Mouse (Mus musculus): ENCODE data around the gene Csmd2.

The Csmd2 gene

GRCm38 (mm10) chr4:128141161-128142101 is 153.8 kb downstream of the Csmd2 start:
- DNase-seq (ENCODE audit: low spot score in 2 of 2), result no peak

- DNase-seq (ENCODE audit: low spot score in 2 of 2), result no peak
These were observed 154.6 kb downstream of the Csmd2 start for GRCm38 (mm10) chr4:128142279-128142678.

- no peak for DNase-seq (ENCODE audit: low spot score in 2 of 2)
These were observed 155.5 kb downstream of the Csmd2 start for GRCm38 (mm10) chr4:128143147-128143546.

GRCm38 (mm10) chr4:128149524-128149923 is 161.9 kb downstream of the Csmd2 start:
- no peak for DNase-seq (ENCODE audit: low spot score in 2 of 2)

- no peak for DNase-seq (ENCODE audit: low spot score in 2 of 2)
These were observed 164.4 kb downstream of the Csmd2 start for GRCm38 (mm10) chr4:128152066-128152465.

GRCm38 (mm10) chr4:128153144-128153543 is 165.5 kb downstream of the Csmd2 start:
- DNase-seq (ENCODE audit: low spot score in 2 of 2), result no peak

GRCm38 (mm10) chr4:128155226-128155625 is 167.6 kb downstream of the Csmd2 start:
- no peak for DNase-seq (ENCODE audit: low spot score in 2 of 2)

GRCm38 (mm10) chr4:128160656-128161055 is 173.0 kb downstream of the Csmd2 start:
- DNase-seq (ENCODE audit: low spot score in 2 of 2), result no peak

- DNase-seq (ENCODE audit: low spot score in 2 of 2), result no peak
These were observed 182.5 kb downstream of the Csmd2 start for GRCm38 (mm10) chr4:128170181-128170580.

- no peak for DNase-seq (ENCODE audit: low spot score in 2 of 2)
These were observed 183.6 kb downstream of the Csmd2 start for GRCm38 (mm10) chr4:128171233-128171632.

GRCm38 (mm10) chr4:128171701-128172100 is 184.0 kb downstream of the Csmd2 start:
- DNase-seq (ENCODE audit: low spot score in 2 of 2), result no peak

- DNase-seq (ENCODE audit: low spot score in 2 of 2), result no peak
These were observed 191.3 kb downstream of the Csmd2 start for GRCm38 (mm10) chr4:128178974-128179373.

GRCm38 (mm10) chr4:128179581-128179980 is 191.9 kb downstream of the Csmd2 start:
- DNase-seq (ENCODE audit: low spot score in 2 of 2), result no peak

- DNase-seq (ENCODE audit: low spot score in 2 of 2), result no peak
These were observed 197.1 kb downstream of the Csmd2 start for GRCm38 (mm10) chr4:128184747-128185146.

- no peak for DNase-seq (ENCODE audit: low spot score in 2 of 2)
These were observed 206.8 kb downstream of the Csmd2 start for GRCm38 (mm10) chr4:128194454-128194853.

GRCm38 (mm10) chr4:128217991-128218595 is 230.4 kb downstream of the Csmd2 start:
- DNase-seq (ENCODE audit: low spot score in 2 of 2), result no peak

- DNase-seq (ENCODE audit: low spot score in 2 of 2), result no peak
These were observed 236.8 kb downstream of the Csmd2 start for GRCm38 (mm10) chr4:128224453-128224852.

- no peak for DNase-seq (ENCODE audit: low spot score in 2 of 2)
These were observed 240.0 kb downstream of the Csmd2 start for GRCm38 (mm10) chr4:128227377-128228316.

- no peak for DNase-seq (ENCODE audit: low spot score in 2 of 2)
These were observed 245.8 kb downstream of the Csmd2 start for GRCm38 (mm10) chr4:128233458-128233857.

- DNase-seq (ENCODE audit: low spot score in 2 of 2), result no peak
These were observed 251.5 kb downstream of the Csmd2 start for GRCm38 (mm10) chr4:128239113-128239512.

- DNase-seq (ENCODE audit: low spot score in 2 of 2), result no peak
These were observed 253.6 kb downstream of the Csmd2 start for GRCm38 (mm10) chr4:128241075-128241853.
